Mouse (Mus musculus): Measurements from ENCODE around the gene Gm48552.

DNA sequence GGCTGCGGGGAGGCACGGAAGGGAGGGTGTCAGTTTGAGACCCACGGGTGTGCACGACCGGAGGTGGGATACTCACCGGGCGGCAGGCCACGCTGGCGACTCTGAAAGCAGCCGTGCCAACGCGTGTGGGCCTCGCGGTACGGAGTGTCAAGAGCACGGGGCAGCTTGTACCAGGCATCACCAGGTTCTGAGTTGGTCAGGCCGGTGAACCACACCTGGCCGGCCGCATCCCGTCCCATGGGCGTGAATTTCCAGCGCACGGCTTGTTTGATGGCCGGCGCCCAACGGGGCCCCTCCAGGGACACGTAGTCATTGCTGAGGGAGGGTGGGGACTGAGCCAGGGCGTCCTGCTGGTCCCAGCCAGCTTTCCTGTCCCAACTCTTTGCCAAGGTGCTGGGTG is 24.1 kb upstream of the Gm48552 start:
- TF ChIP-seq CTCF (IDR thresholded peaks at IDR 0.05; ENCODE audit: insufficient read depth, low read depth, low read length) (no peak), POLR2A (IDR thresholded peaks at IDR 0.05; ENCODE audit: insufficient read depth, low read depth, low read length) (no peak)

Data from olfactory bulb, adult 2 months (tissue).